Mouse (Mus musculus) bone marrow macrophage, adult 2 months (primary cell): Measurements from ENCODE around the gene Raver1.

ENCODE experiments used
- CTCF ChIP-seq: IDR thresholded peaks from 2 replicates; pipeline ENCODE4 v1.5.1; 2012; ENCODE audit warnings: low read depth, mild to moderate bottlenecking, low read length, moderate library complexity
- POLR2A ChIP-seq: IDR thresholded peaks from 2 replicates; pipeline ENCODE4 v1.6.1; 2012; ENCODE audit warnings: mild to moderate bottlenecking, low read depth, low read length, borderline replicate concordance

GRCm38 (mm10) chr9:21027774-21028290 lies 64.0 kb downstream of the Raver1 start:
- TF ChIP-seq CTCF: no peak
- TF ChIP-seq POLR2A: no peak
